Mouse (Mus musculus): ENCODE measurements around the gene Gm21820. TPM values are rescaled to one million over a fixed set of nuclear protein-coding genes. Genes with fewer than 3 reads are reported as not detected.
"Not testable (repeated sequence)": the region's sequence is repeated elsewhere in the genome, so short reads cannot be mapped to it uniquely, and the experiment has no call there.

Gm21820 gene
- not detected in 2 replicates for polyA plus RNA-seq (2015; fragmentation: Nextera tagmentation; extraction: Ambion mirVana)

DNA sequence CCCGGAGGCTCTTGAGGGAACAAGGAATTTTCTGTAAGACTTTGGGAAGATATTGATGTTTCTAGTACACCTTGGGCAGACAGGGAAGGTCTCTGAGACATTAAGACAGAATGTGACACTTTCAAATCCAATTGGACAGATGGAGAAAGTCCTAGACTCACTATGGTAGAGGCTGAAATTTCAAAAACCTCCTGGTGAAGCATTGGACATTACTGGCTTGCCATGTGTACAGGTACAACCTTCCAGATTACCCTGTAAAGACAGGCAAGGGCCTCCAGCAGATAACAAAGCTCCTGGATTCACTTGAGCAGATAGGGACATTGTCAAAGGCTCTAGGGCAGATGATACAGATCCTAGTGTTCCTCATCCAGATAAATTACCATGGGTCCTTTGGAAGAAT, at the start of gene Gm21820:
Gm21820 (minus strand) TSS at position 101 of the 400 bp plus-strand sequence.
- H3K4me3 ChIP-seq, H3K27me3 ChIP-seq: not testable (repeated sequence)
- WGBS, result 43% methylated on average over 1 of the region's 1 CpGs

More for the DNA sequence above, at the start of gene Gm21820:
- H3K9me3 ChIP-seq (replicated peaks); H3K4me1 ChIP-seq (replicated peaks); H3K4me2 ChIP-seq; H3K36me3 ChIP-seq; H3K9ac ChIP-seq; ATAC-seq (replicated peaks; ENCODE audit: insufficient number of reproducible peaks, insufficient read depth, low FRiP score, low read depth); H3K27ac ChIP-seq: not testable (repeated sequence)

Other genes with a start within 250 kb of the Gm21820 start
- not detected in 2 replicates for gene Gm20918, start 205.5 kb downstream of the Gm21820 start, polyA plus RNA-seq (2015; fragmentation: Nextera tagmentation; extraction: Ambion mirVana)